Mouse (Mus musculus) gastrocnemius, postnatal 36 days (tissue): ENCODE measurements at regions not wholly inside any gene's neighbourhood (a gene's known extent, or its start where the extent isn't known, plus 50 kb on each side); places are given as distances from the start of the nearest gene placed in this dataset.
A peak's percentile ranks its signal among the peaks of the same experiment; 100 is the strongest.
"Not testable (repeated sequence)": the region's sequence is repeated elsewhere in the genome, so short reads cannot be mapped to it uniquely, and the experiment has no call there.

Source experiments
- DNase-seq, 2 experiments: peaks; one replicate each; pipeline ENCODE4 v3.0.0; 2022
- intact Hi-C: fragments of 180-260 bp; cut with DNase I; formaldehyde crosslinking; loops from one replicate; pipeline ENCODE4 v1.15.1; 2025

DNA sequence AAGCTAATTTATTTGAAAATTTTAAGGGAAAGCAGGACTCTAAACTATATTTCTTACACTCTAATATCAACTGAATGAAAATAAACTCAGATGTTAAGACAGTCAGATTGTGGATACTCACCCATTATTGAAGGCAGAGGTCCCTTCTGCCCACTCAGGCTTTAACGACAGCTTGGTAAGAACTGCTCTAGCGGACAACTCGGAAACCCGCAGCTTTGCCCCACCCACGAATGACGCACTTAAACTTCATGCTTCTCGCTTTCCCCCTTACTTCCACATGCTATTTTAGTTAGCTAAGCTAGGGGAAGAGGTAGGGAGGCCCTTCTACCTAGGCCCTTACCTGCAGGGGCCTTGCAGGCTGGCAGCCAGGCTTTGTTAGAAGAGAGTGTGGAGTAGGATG lies 50.8 kb upstream of the Elmo1 start:
- no peak for DNase-seq
- intact Hi-C loops = loop anchor here (2.0 kb wide), 1 partner anchor 233 kb away; no protein-coding TSS in a partner anchor

- peak in 1 of 2 experiments; percentile 20 for DNase-seq
- intact Hi-C loops = loop anchor here (2.0 kb wide), 1 partner anchor 234 kb away; no protein-coding TSS in a partner anchor
These were observed 51.9 kb upstream of the Elmo1 start for GRCm38 (mm10) chr13:20038463-20038862.

GRCm38 (mm10) chr13:20037436-20037835 lies 53.0 kb upstream of the Elmo1 start:
- DNase-seq = no peak
- intact Hi-C loops = no loop called here

DNA sequence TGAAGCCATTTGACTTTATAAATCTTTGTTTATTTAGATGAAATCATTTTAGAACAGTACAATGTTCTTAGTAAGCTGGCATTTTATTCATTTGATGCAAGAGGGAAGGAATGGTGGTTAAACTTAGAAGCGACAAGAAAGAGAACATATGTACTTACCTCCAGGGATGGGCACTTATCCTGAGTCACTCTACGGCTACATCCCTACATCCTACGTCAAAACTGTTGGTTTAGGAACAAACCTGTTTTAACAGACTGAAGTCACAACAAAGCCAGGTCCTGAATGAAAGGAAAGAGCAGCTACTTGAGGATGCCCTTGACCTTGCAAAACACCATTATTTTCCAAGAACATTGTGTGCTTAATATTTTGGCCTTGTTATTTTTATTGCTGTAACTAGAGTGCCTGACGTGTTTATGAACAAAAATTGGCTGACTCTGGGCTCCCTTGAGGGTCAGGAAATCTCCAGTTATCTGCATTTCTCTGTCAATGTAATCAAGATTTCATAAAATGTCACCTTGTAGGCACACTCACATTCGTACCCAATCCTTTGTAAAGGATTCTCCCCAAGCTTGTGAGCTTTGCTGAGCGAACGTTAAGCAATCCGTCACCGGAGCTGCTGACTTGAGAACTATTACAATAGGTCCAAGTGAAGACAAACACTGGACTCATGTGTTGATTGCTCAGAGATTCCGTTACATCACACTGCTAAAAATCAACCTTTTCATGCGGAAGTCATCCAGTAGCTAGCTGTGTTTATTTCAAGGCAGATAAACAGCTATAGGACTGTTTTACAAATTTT lies 56.3 kb upstream of the Elmo1 start:
- no peak for DNase-seq
- intact Hi-C loops = no loop called here

DNA sequence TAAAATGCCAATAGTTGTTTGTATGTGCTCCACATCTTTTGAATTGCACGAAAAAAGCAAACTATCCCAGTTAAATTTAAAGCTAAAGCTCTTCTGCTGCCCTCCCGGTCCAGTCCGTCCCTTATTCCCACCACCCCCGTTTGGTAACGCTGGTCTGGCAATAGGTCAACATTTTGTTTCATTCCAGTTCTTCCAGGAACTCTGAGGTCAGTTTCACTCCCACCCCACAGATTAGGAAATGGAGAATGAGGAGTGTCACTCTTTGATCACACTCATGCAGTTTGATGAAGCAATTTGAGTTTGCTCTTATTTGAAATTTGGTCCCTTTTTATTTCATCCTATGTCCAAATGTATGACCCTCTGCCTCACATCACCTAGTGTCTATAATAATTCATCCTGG lies 58.7 kb upstream of the Elmo1 start:
- intact Hi-C loops = no loop called here
- no peak for DNase-seq

- DNase-seq = no peak
- intact Hi-C loops = no loop called here
These were observed 59.3 kb upstream of the Elmo1 start for GRCm38 (mm10) chr13:20031082-20031481.

- intact Hi-C loops = no loop called here
These were observed 63.8 kb upstream of the Elmo1 start for GRCm38 (mm10) chr13:20026612-20027011.

GRCm38 (mm10) chr13:20016454-20016853 lies 73.9 kb upstream of the Elmo1 start:
- DNase-seq, intact Hi-C loops: not testable (repeated sequence)

More at GRCm38 (mm10) chr13:20026612-20027011, 63.8 kb upstream of the Elmo1 start:
- no peak for DNase-seq

- no peak for DNase-seq
- intact Hi-C loops = no loop called here
These were observed 77.8 kb upstream of the Elmo1 start for GRCm38 (mm10) chr13:20012621-20013020.

DNA sequence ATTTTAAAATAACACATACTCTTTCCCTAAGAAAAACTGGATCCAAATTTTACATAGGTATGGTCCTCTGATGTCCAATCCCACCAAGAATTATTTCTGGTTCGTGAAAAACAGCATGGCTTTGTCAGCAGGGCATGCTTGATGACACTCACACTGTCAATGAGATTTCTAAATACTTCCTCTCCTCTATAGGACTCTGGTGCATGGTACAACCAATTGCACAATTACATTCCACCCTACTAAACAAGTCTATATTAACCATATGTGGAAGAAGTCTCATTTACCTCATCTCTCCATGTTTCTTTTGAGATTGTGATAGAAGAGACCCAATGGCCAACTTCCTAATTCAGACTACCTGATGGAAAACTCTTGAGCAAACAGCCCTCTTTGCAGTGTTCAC lies 81.2 kb upstream of the Elmo1 start:
- DNase-seq = no peak
- intact Hi-C loops = no loop called here

DNA sequence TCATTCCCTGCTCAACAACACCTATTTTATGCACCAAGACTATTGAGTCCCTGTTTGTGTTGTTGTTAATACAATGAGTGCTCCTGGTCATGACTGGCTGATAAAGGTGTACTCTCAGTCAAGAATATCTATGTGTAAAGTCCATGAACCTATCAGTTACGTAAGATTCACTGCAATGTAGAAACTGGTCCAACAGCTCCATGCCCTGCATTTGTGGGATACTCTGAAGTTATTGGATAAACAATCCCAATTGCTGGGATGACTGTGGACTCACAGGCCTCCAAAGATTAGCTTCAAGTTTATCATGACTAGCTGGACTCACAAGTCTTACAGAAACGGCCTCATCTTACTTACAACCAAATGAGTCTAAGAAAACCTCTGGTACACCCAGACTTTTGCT lies 82.8 kb upstream of the Elmo1 start:
- intact Hi-C loops = no loop called here
- DNase-seq = no peak

DNA sequence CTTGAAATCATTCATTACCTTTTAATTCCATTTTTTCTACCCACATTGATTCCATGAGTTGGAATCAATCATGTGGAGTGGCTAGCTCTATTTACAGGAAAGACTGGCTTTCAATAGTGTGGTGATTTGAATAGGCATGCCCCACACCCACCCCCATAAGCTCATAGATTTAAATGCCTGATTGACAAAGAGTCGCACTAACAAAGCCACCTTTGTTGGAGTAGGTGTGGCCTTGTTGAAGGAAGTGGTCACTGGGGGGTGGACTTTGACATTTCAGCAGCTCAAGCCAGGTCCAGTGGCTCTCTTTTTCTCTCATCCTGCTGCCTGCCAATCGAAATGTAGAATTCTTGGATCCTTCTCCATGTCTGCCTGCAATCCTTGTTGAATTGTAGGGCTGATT lies 92.8 kb upstream of the Elmo1 start:
- intact Hi-C loops = no loop called here
- no peak for DNase-seq

GRCm38 (mm10) chr13:19975621-19976020 lies 114.8 kb upstream of the Elmo1 start:
- intact Hi-C loops = no loop called here
- no peak for DNase-seq

DNA sequence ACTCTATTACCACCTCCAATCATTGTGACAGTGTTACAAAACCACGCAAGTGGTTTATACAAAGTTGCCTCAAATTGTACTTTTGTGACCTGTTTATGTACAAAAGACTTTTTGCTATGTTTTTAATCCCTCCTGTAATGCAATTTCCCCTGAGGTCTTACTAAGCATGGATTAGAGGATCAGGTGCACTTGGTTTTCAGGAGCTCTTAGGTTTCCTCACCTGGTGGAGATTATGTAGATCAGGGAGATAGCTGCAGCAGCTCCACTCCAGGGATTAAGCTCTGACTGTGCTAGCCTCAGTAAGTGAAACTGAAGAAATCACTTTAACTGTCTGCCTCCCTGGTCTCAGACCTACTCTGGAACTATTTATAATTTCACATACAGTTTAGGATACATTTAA lies 123.8 kb upstream of the Elmo1 start:
- DNase-seq = no peak
- intact Hi-C loops = no loop called here

GRCm38 (mm10) chr13:19963031-19963430 lies 127.4 kb upstream of the Elmo1 start:
- DNase-seq = no peak
- intact Hi-C loops = no loop called here

GRCm38 (mm10) chr13:19928761-19929160 lies 104.7 kb upstream of the Gpr141 start:
- DNase-seq = no peak
- intact Hi-C loops = no loop called here

DNA sequence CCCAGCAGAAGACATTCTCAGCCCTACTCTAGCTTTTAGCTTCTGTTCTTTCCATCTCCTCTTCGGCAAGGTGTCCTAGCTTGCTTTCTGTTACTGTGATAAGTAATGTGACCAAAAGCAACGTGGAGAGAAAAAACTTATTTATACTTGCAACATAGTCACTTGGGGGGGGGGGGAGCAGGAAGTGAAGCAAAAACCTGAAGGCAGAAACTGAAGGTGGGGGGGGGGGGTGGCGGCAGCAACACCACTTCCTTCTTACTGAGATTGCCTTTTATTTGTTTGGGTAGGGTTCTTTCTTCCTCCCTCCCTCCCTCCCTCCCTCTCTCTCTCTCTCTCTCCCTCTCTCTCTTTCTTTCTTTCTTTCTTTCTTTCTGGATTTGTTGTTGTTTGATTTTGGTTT lies 103.8 kb upstream of the Gpr141 start:
- intact Hi-C loops = no loop called here
- no peak for DNase-seq

GRCm38 (mm10) chr13:19921084-19921827 lies 97.2 kb upstream of the Gpr141 start:
- intact Hi-C loops = no loop called here
- no peak for DNase-seq

DNA sequence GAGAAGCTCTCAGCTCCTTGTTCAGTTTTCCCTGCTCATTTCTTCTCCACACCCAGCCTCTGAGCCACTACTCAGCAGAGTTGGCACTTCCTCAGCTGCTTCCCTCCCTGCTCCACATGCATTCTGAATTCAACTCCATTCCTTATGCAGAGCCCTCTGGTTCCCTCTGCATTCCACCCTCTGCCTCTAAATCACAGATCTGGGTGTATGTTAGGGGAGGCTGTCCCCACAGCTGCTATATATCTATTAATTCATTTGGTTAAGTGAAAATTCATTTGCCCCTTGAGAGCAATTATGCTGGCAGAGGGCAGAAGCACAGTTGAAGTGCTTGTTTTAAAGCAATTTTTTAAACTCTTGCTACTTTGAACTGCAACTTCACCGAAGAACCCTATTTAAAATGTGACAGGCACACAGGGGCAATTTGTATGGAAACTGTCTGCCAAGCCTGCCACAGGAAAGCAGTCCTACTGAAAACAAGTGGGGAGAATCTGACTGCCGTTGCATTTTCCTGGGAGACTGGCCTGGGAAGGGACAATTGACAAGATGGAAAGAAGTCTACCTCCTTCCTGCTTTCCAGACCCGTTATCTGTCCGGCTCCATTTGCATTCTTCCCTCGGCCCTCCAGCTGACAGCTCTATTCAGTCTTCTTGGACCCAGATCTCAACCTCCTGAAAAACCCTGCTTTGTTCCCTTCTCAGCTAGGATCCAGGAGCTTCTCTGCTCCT lies 88.0 kb upstream of the Gpr141 start:
- intact Hi-C loops = no loop called here
- no peak for DNase-seq

- no peak for DNase-seq
- intact Hi-C loops = no loop called here
These were observed 78.7 kb upstream of the Gpr141 start for GRCm38 (mm10) chr13:19902786-19903185.

GRCm38 (mm10) chr13:19897191-19897590 lies 73.1 kb upstream of the Gpr141 start:
- intact Hi-C loops = no loop called here
- no peak for DNase-seq
